Mouse (Mus musculus): ENCODE results near the gene Gm9903. TPM values are rescaled to one million over a fixed set of nuclear protein-coding genes. Genes with fewer than 3 reads are reported as not detected.

Gene Gm9903
- polyA plus RNA-seq, 1 experiment from 2014 or later: 0.29 TPM

- Histone ChIP-seq H3K4me2 (replicated peaks; ENCODE audit: low read depth, low read length) (no peak overlapping the region), H3K36me3 (ENCODE audit: insufficient read depth, low read length) (peaks cover under 1% of the 10 kb centered on the region), H3K4me3 (ENCODE audit: low read length) (no peak overlapping the region), H3K4me1 (ENCODE audit: insufficient read depth, low read length) (no peaks in the 10 kb centered on the region), H3K27ac (ENCODE audit: low read length) (no peak overlapping the region), H3K9ac (replicated peaks; ENCODE audit: low read length) (no peak overlapping the region), H3K9me3 (ENCODE audit: low read length) (no peaks in the 10 kb centered on the region), H3K27me3 (ENCODE audit: insufficient read depth, low read length) (no peaks in the 10 kb centered on the region)
- 86% methylated on average over 5 of the region's 5 CpGs for WGBS
- no peak for ATAC-seq (ENCODE audit: low FRiP score, low TSS enrichment)
These were observed 48.5 kb downstream of the Gm9903 start for GRCm38 (mm10) chr5:33678244-33678643.

DNA sequence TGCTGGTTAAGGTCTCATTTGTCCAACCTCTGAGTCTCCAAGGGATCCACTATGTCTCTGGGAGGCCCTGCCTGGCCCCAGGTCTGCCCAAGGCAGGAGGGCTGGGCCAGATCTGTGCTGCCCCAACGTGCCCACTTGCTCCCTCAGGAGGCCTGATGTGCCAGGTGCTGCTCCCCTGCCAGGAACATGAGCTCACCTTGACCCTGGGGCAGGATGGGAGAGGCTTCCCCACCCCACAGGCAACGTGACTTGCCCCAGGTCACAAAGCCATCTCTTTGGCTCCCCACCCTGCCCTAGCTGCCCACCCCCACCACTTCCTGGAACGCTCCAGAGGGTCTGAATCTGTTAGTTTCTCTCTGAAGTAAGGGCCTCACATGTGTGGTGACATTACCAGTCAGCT, 51.3 kb downstream of the Gm9903 start:
- WGBS: 59% methylated on average over 3 of the region's 3 CpGs
- ATAC-seq (ENCODE audit: low FRiP score, low TSS enrichment): no peak

More for the DNA sequence above, 51.3 kb downstream of the Gm9903 start:
- Histone ChIP-seq H3K27me3 (ENCODE audit: insufficient read depth, low read length) (no peaks in the 10 kb centered on the region), H3K9ac (replicated peaks; ENCODE audit: low read length) (no peak overlapping the region), H3K4me1 (ENCODE audit: insufficient read depth, low read length) (no peaks in the 10 kb centered on the region), H3K36me3 (ENCODE audit: insufficient read depth, low read length) (no peaks in the 10 kb centered on the region), H3K4me2 (replicated peaks; ENCODE audit: low read depth, low read length) (no peak overlapping the region), H3K9me3 (ENCODE audit: low read length) (no peaks in the 10 kb centered on the region), H3K27ac (ENCODE audit: low read length) (no peak overlapping the region), H3K4me3 (ENCODE audit: low read length) (no peak overlapping the region)

Other genes with a start within 250 kb of the Gm9903 start
- gene Nkx1-1, start 195.9 kb upstream of the Gm9903 start, polyA plus RNA-seq (2015; fragmentation: Nextera tagmentation; extraction: Ambion mirVana): not detected in 2 replicates
- 62.6 and 65.7 TPM in 2 replicates for gene Fam53a, start 290 bp upstream of the Gm9903 start, polyA plus RNA-seq (2015; fragmentation: Nextera tagmentation; extraction: Ambion mirVana)
- gene Slbp, start 22.6 kb downstream of the Gm9903 start, polyA plus RNA-seq (2015; fragmentation: Nextera tagmentation; extraction: Ambion mirVana): 227 and 228 TPM in 2 replicates
- gene Tacc3, start 28.2 kb downstream of the Gm9903 start, polyA plus RNA-seq (2015; fragmentation: Nextera tagmentation; extraction: Ambion mirVana): 186 and 192 TPM in 2 replicates
- 48.5 and 50.8 TPM in 2 replicates for gene Tmem129, start 28.5 kb downstream of the Gm9903 start, polyA plus RNA-seq (2015; fragmentation: Nextera tagmentation; extraction: Ambion mirVana)
- gene Fgfr3, start 91.7 kb downstream of the Gm9903 start, polyA plus RNA-seq (2015; fragmentation: Nextera tagmentation; extraction: Ambion mirVana): 19.1 and 21.9 TPM in 2 replicates
- 47.0 and 49.5 TPM in 2 replicates for gene Letm1, start 152.9 kb downstream of the Gm9903 start, polyA plus RNA-seq (2015; fragmentation: Nextera tagmentation; extraction: Ambion mirVana)
- 40.2 and 46.6 TPM in 2 replicates for gene Nsd2, start 190.8 kb downstream of the Gm9903 start, polyA plus RNA-seq (2015; fragmentation: Nextera tagmentation; extraction: Ambion mirVana)